Mouse (Mus musculus) layer of hippocampus, adult 8-10 months (tissue): ENCODE results near the gene Dnajc5g. TPM values are rescaled to one million over a fixed set of nuclear protein-coding genes. Genes with fewer than 3 reads are reported as not detected.

Experiments used
- DNase-seq, 2 experiments: peaks; one replicate each; pipeline ENCODE4 v3.0.0; 2022; ENCODE audit warnings: low spot score in 2 of 2
- total RNA-seq, 4 experiments: library from RNA; stranded (reverse); gene quantifications; 2 replicates each; pipeline ENCODE4 v1.2.4; 2022

Dnajc5g gene
- total RNA-seq, 4 experiments from 2014 or later: not detected

DNA sequence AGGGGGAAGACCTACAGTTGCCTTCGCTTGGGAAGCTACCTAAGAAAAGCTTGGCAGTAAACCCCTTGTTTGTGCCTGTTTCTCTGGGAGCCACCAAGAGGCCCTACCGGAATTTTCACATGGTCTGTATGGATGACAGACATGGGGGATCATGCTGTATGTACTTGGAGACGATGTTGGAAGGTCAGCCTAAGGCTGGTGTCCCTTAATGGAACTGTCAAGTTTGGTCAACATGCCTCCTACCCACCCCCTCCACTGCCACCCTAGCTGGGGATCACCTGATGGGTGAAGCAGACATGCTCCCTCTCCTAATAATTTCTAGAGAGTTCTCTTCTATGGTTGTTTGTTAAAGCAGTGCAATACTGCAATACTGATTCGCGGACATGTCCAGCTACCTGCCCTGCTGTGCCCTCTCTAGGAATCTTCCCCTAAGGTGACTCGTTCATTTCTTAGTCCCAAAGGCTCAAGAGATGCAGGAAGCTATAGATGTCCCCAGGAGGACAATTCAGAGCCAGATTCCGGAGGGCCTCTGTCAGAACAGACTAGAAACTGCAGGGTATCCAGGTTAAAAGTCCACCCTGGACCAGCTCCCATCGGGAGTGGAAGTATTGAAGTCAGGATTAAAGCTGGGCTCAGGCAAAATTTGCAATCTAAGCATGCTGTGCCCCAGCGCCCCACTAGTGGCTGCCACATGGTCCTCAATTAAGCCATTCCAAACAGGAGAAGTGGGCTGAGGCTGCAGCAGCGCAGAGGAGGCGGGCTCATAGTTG lies 10.2 kb upstream of the Dnajc5g start:
- no peak for DNase-seq

DNA sequence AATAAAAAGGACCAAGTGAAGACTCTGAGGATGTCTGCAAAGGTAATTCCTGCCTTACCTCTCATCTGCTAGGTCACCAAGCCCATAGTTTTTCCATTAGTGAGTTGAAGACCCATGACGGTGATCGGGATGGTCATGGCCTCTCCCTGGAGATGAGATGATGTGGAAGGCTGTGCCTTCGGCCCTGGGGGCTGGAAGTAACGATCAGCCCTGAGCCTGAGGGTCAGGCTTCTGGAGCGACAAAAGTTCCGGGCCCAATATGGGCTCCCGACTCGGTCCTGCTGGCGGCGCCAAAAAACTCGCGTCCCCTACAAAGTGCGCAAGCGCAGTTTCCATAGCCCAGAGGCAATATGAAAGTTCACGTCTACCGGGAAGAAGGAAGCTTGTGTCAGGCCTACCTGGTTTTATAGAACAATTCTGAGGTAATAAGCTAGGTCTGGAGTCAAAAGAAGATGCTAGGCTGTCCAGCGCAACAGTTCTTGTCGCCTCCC lies 2.0 kb downstream of the Dnajc5g start, which contains the start of gene Slc30a3:
Gene Slc30a3 (minus strand): TSS at position 238 of the 491 bp plus-strand sequence.
- no peak for DNase-seq

DNA sequence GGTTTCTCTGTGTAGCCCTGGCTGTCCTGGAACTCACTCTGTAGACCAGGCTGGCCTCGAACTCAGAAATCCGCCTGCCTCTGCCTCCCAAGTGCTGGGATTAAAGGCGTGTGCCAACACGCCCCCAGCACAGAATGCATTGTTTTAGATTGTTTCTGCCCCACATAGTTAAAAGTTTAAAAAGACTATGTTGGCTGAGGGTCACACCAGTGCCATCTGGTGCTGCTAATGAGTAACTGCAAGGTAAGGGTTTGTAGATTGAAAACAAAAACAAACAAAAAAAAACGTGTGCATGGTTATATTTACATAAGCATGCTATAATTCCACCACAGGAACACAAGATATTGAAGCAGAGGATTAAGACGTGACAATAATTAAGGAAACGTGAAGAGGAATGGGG lies 4.7 kb downstream of the Dnajc5g start:
- DNase-seq: no peak

DNA sequence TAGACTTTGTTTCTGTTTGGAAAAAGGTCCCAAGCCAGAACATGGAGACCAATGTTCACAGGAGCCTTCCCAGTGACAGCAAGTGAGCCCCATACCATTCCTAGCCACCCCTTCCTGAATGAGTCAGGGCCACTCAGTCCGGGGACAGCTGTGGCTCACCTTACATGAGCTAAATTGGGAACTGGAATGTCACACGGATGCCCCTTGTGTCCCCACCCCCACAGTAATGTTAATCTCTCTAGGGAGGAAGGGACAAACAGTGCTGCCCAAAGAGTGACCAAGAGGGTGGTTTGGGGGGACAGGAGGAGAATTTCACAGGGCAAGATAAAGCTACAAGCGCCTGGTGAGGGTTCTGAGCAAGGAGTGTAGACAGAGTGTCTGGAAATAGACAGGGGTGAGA lies 10.3 kb downstream of the Dnajc5g start, which contains the start of gene Trim54:
Gene Trim54 (plus strand): TSS at position 359 of the 400 bp plus-strand sequence.
- no peak for DNase-seq

DNA sequence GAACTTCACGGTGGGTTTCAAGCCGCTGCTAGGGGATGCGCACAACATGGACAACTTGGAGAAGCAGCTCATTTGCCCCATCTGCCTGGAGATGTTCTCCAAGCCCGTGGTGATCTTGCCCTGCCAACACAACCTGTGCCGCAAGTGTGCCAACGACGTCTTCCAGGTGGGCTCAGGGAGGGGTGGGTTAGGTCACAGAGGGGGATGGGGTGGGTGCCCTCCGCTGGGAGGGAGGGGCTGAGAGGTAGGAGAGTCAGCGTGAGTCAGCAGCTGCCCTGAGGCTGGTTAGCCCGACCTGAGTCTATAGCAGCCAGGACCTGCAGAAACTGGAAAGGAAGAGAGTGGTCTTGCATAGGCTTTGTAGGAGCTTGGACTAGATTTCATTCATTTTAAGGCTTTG lies 10.8 kb downstream of the Dnajc5g start:
- no peak for DNase-seq

DNA sequence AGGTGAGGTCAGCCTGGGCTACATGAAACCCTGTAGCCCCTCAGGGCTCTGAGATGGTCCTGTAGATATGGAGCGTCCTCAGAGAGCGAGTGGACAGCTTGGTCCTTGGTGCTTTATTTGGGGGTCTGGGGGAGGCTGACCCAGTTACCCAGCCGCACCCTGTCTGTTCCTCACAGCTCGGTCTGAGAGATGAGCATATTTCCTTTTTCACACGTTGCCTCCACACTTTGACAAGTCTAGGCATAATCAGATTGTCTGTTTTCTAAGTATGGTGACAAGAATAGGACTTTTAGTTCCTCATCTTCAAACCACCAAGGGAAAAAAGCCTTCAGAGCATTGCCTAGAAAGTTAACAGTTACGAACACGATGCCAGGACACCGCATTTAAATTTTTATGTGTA lies 15.0 kb downstream of the Dnajc5g start:
- no peak for DNase-seq

DNA sequence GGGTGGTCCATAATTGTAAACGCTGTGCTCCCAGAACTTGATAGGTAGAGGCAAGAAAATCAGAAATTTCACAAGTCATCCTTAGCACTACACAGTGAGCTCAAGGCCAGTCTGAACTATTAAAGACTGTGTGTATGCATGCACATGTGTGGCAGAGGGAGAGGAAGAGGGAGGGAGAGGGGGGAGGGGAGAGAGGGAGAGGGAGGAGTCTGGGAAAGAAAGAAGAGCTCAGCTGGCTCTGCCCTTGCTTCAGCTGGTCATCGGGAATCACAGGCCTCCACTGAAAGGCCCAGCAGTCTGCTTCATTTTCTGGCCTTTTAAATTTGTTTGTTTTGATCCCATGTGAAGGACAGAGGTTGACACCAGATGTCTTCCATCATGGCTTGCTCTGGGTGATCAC lies 17.4 kb downstream of the Dnajc5g start:
- DNase-seq: no peak

DNA sequence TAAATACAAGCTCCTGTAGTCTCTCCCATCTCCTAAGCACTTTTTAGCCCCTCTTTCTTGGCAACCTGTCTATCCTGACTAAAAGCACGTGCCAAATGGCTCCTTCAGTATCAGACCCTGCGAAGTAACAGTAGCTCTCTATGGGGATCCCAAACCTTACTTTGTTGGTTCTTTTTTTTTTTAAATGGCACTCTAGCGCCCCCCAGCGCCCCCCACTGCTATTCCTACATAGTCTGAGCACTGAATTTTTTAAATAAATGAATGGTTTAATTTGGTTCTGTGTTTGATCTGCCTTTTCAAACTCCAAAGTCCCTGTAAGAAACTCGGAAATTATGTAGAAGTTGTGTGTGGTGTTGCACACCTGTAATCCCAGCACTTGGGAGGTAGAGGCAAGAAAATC lies 20.0 kb downstream of the Dnajc5g start:
- DNase-seq: no peak

DNA sequence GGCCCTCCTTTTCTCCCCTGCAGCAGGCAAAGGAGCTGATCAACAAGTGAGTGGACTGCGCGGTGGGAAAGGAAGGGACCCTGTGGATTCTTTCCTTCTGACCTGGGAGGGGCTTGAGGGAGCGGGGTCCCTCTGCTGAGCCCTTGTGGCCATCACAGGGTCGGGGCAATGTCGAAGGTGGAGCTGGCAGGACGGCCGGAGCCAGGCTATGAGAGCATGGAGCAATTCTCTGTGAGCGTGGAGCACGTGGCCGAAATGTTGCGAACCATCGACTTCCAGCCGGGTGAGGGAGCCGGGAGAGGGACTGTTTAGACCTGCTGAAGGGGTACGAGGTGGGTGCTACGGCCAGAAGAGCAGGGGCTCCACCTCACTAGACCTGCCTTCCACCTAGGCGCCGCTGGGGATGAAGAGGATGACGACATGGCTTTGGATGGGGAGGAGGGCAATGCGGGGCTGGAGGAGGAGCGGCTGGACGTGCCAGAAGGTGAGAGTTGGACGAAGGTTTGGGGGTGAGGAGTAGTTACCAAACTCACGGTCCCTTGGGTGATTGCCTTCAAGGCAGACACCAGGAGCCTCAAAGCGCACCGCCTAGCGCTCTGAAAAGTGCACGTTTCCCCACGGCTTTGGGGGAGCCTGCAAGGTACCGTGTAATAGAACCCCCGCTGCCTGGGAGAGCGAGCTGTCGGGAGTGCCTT lies 30.8 kb downstream of the Dnajc5g start:
- no peak for DNase-seq

DNA sequence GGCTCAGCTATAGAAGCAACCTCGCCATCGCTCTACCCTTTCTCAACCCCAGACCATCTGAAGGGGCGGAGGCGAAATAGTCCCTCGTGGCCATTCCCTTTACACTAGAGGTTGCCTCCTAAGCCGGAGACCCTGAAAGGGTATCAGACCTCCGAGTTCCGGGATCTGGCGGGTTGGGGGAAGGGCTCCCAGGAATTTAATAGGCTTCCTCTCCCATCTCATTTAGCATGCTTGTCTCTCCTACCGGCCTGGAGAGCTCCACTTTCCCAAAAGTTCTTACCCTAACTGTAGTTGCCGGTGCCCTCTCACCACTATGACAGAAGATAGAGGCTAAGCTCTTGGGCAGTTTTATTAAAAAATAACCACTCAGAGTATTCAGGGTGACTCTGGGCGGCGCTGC lies 31.6 kb downstream of the Dnajc5g start:
- DNase-seq: no peak

DNA sequence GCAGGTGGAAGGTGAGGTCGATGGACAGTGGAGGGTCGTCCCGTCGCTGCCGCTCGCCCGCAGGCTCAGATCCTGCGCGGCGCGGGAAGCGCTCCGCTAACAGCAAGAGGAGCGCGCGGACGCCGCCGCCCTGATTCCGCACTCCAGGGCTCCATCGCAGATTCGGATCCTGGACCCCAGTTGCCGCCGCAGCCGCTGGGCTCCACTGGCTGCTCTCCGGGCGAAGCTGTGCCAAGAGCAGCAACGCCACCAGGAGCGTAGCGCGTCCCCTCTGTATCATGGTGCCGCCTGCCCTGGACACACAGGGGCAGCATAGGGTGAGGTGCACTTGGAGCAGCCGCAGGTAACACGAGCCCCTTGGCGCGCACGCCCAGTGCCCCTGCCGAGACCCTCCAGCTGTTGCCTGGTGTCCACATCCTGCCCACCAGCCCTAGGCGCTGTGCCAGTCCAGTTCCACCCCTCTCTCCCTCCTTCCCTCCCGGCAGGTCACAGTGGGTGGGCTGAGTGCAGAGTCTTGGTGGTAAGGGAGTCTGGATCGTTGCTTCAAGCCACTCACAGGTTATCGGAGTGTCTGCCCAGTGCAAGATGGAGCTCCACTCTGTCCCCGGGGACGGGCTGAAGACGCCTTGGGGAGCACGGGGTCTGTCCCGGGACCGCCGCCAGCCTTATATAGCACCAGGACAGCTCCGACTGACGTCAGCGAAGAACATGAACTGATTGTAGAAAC lies 32.3 kb downstream of the Dnajc5g start, which contains the start of gene Ucn:
Gene Ucn (minus strand): TSS at position 589 of the 727 bp plus-strand sequence.
- DNase-seq: no peak

DNA sequence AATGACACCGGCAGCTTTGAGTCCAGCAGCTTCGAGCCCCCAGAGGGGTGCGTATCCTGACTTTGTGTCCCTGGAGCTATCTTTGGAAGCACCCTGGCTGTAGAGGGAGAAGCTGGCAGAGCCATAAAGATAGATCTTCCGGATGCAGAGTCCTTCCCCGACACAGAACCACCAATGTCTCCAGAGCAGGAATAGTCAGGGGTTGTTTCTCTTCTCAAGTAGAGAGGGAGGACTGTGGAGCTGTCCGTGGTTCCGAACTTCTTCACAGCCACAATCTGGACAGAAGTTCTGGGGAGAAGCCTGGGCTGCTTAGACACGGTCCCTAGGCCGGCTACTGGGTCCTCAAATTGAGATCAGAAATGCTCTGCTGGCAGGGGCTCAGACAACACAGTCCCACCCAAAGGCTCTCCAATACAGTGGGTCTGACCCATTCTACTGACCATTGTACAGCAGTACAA lies 32.9 kb downstream of the Dnajc5g start:
- no peak for DNase-seq

DNA sequence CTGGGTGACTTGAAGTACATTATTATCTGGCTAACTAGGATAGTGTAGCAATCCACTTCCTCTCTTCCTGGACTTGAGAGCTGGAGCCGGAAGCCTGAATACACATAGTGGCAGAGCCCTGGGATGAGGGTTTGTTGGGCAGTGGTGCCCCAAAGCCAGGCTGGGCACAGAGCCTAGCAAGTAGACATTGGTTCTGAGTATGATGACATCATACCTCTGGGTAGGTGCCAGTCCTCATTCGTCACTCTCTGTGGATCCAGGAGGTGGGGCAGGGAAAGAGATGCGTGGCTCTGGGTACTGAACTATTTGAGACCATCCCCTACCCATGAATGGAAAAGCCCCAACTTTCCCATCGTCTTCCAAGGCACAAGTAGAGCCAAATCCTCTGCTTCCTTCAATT lies 43.7 kb downstream of the Dnajc5g start:
- DNase-seq: no peak

DNA sequence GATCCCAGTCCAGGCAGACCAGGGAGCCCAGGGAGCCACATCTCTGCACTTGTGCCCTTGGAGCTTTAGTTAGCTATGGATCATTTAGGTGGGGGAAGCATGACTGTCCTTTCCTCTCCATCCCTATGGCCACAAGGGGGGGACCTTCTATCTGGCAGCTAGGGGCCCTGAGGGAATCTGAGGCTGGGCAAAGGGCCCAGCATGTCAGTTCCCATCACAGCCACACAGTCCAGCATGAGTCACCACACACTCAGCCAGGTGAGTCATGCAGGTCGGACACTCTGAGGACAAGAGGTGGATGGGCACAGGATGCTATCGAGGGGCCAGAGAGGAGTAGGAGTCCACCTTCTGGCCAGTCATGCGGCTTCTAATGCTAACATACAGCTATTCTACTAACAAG lies 45.7 kb downstream of the Dnajc5g start:
- DNase-seq: no peak

DNA sequence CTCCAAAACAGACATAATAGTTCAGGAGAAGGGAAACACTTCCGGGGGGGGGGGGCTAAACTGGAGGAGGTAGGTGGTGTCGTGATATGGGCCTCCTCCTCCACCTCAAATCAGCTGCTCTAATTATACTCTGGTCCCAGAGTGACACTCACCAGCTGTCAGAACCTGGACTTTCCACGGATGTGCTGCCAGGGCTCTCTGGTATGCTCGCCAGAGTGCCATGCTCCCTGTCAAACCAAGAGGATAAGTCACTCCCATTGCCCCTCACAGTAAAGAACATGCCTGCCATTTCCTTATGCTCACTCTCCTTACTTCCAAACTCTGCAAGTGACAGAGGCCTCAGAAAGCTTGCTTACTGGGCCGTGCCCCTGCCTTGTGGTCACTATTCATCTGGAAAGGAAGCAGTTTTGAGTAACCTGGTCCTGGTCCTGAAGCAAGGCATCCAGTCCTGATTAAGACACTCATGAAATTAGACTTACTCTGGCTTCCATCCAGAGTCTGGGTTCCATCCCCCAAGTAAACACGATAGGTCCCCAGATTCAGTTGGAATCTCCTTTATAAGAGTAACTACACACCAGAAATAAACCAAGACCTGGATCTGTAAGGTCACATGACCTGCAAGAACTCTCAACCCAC lies 47.5 kb downstream of the Dnajc5g start:
- no peak for DNase-seq

DNA sequence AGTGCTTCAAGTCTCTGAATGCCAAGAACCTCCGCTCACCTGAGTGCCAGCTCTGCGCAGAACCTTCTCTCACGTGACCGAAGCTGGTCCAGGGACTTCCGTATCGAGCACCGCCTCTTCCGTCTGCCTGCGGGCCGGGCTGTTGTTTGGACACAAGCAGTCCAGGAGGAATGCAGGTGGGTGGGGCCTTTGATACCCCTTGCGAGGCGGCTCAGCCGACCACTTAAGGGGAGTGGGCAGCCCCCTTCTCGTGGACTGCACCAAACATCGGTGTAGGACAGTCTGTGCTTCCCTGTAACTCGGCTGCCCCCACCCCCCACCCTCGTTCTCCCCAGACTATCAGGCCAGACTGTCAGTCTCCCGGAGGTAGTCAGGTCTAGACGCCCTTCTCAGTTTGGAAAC lies 48.1 kb downstream of the Dnajc5g start, which contains the start of gene Mpv17:
Gene Mpv17 (minus strand): TSS at position 100 of the 402 bp plus-strand sequence.
- peak; percentile 80 to 84 for DNase-seq

Other genes with a start within 250 kb of the Dnajc5g start
- gene Tmem214, start 238.3 kb upstream of the Dnajc5g start, total RNA-seq: 10 to 100 TPM; 54.0 to 81.0 (median 67.7) TPM
- gene Agbl5, start 217.6 kb upstream of the Dnajc5g start, total RNA-seq: 10 to 100 TPM; 14.4 to 19.3 (median 16.2) TPM
- gene Ost4, start 198.5 kb upstream of the Dnajc5g start, total RNA-seq: 100 to 1,000 TPM in 1 of 4 experiments, 10 to 100 TPM in 3; 78.4 to 104 (median 90.6) TPM
- 1 to 10 TPM; 2.1 to 3.1 (median 2.6) TPM for gene Emilin1, start 192.9 kb upstream of the Dnajc5g start, total RNA-seq
- gene Khk, start 184.9 kb upstream of the Dnajc5g start, total RNA-seq: 10 to 100 TPM; 13.2 to 23.8 (median 16.8) TPM
- gene Cgref1, start 160.7 kb upstream of the Dnajc5g start, total RNA-seq: 10 to 100 TPM; 13.8 to 19.2 (median 18.8) TPM
- 100 to 1,000 TPM; 118 to 148 (median 139) TPM for gene Preb, start 145.9 kb upstream of the Dnajc5g start, total RNA-seq
- gene Tcf23, start 137.6 kb upstream of the Dnajc5g start, total RNA-seq: under 1 TPM; 0.14 to 0.28 (median 0.22) TPM
- gene Atraid, start 58.0 kb upstream of the Dnajc5g start, total RNA-seq: 10 to 100 TPM; 69.8 to 92.2 (median 78.6) TPM
- gene Slc5a6, start 57.4 kb upstream of the Dnajc5g start, total RNA-seq: 10 to 100 TPM; 15.8 to 21.3 (median 18.6) TPM
- 10 to 100 TPM; 18.2 to 20.4 (median 19.2) TPM for gene Cad, start 51.5 kb upstream of the Dnajc5g start, total RNA-seq
- 10 to 100 TPM; 65.2 to 81.6 (median 76.8) TPM for gene Slc30a3, start 2.0 kb downstream of the Dnajc5g start, total RNA-seq
- not detected for gene Trim54, start 10.4 kb downstream of the Dnajc5g start, total RNA-seq
- gene Ucn, start 32.5 kb downstream of the Dnajc5g start, total RNA-seq: not detected
- gene Mpv17, start 48.0 kb downstream of the Dnajc5g start, total RNA-seq: 10 to 100 TPM; 53.4 to 61.1 (median 59.8) TPM
- 1 to 10 TPM; 1.3 to 4.9 (median 3.1) TPM for gene Gm29609, start 73.6 kb downstream of the Dnajc5g start, total RNA-seq
- gene Gtf3c2, start 73.9 kb downstream of the Dnajc5g start, total RNA-seq: 10 to 100 TPM; 63.0 to 87.0 (median 67.8) TPM
- 10 to 100 TPM; 72.0 to 88.3 (median 81.7) TPM for gene Snx17, start 86.9 kb downstream of the Dnajc5g start, total RNA-seq
- 10 to 100 TPM; 34.9 to 45.0 (median 41.7) TPM for gene Eif2b4, start 87.1 kb downstream of the Dnajc5g start, total RNA-seq
- 10 to 100 TPM; 26.0 to 31.9 (median 30.4) TPM for gene Zfp513, start 96.0 kb downstream of the Dnajc5g start, total RNA-seq
- gene Ppm1g, start 114.4 kb downstream of the Dnajc5g start, total RNA-seq: 10 to 100 TPM; 69.8 to 79.5 (median 73.1) TPM
- gene Nrbp1, start 134.6 kb downstream of the Dnajc5g start, total RNA-seq: 10 to 100 TPM; 88.0 to 94.1 (median 90.9) TPM
- gene Gm9970, start 134.9 kb downstream of the Dnajc5g start, total RNA-seq: under 1 TPM in 1 of 4 experiments, not detected in 3; 0.85 TPM
- gene Krtcap3, start 145.4 kb downstream of the Dnajc5g start, total RNA-seq: 1 to 10 TPM; 2.3 to 3.6 (median 2.9) TPM
- gene Ift172, start 184.8 kb downstream of the Dnajc5g start, total RNA-seq: 100 to 1,000 TPM in 1 of 4 experiments, 10 to 100 TPM in 3; 74.6 to 128 (median 85.9) TPM
- gene Fndc4, start 189.8 kb downstream of the Dnajc5g start, total RNA-seq: 100 to 1,000 TPM; 172 to 178 (median 176) TPM
- under 1 TPM in 1 of 4 experiments, not detected in 3; 0.20 TPM for gene Gckr, start 191.2 kb downstream of the Dnajc5g start, total RNA-seq